Mouse (Mus musculus): ENCODE results near the gene Olfr1284.
"Not testable (repeated sequence)": the region's sequence is repeated elsewhere in the genome, so short reads cannot be mapped to it uniquely, and the experiment has no call there.

Gene Olfr1284

GRCm38 (mm10) chr2:111375222-111375621 is at the start of gene Olfr1284:
Gene Olfr1284, plus strand, starts transcription at chr2:111375522.
- DNase-seq (ENCODE audit: low spot score in 2 of 2) = no peak

GRCm38 (mm10) chr2:111326220-111326619 is 49.1 kb upstream of the Olfr1284 start, which contains the start of gene Olfr1281:
Gene Olfr1281, plus strand, starts transcription at chr2:111326520.
- no peak for DNase-seq (ENCODE audit: low spot score in 2 of 2)

GRCm38 (mm10) chr2:111333721-111334120 is 41.6 kb upstream of the Olfr1284 start:
- not testable (repeated sequence) for DNase-seq (ENCODE audit: low spot score in 2 of 2)

- no peak for DNase-seq (ENCODE audit: low spot score in 2 of 2)
Measured at GRCm38 (mm10) chr2:111335976-111336375, 39.3 kb upstream of the Olfr1284 start, which contains the start of gene Olfr1282. Gene Olfr1282, minus strand, starts transcription at chr2:111336076.

- no peak for DNase-seq (ENCODE audit: low spot score in 2 of 2)
Measured at GRCm38 (mm10) chr2:111366490-111366889, 8.8 kb upstream of the Olfr1284 start, which contains the start of gene Olfr1283. Gene Olfr1283, plus strand, starts transcription at chr2:111366790.

- no peak for DNase-seq (ENCODE audit: low spot score in 2 of 2)
Measured at GRCm38 (mm10) chr2:111422931-111423330, 47.6 kb downstream of the Olfr1284 start, which contains the start of gene Olfr1286. Gene Olfr1286, minus strand, starts transcription at chr2:111423115.

Data from natural killer cell, adult 2 months (primary cell).